Mouse (Mus musculus): ENCODE data around the gene Srrt. TPM values are rescaled to one million over a fixed set of nuclear protein-coding genes. Genes with fewer than 3 reads are reported as not detected.

The Srrt gene
- polyA plus RNA-seq, 1 experiment from 2014 or later = 191 TPM

GRCm38 (mm10) chr5:137305822-137306221, 1.7 kb downstream of the Srrt start:
- Histone ChIP-seq H3K9me3 (0 out of 2 replicates have a peak, but pooled peaks cover 5% of the 10 kb centered on the region), H3K4me1 (peaks cover 38% of the 10 kb centered on the region), H3K27ac (replicated peaks) (no peak overlapping the region), H3K36me3 (replicated peaks) (peaks cover 79% of the 10 kb centered on the region), H3K4me3 (peak overlapping the region; percentile 92), H3K27me3 (replicated peaks; ENCODE audit: low read depth, poor library complexity, severe bottlenecking) (no peaks in the 10 kb centered on the region)
- no peak for DNase-seq (ENCODE audit: low spot score)
- WGBS = 84% methylated on average over 3 of the region's 3 CpGs

GRCm38 (mm10) chr5:137304816-137305215, 2.7 kb downstream of the Srrt start:
- WGBS = 72% methylated on average over 4 of the region's 4 CpGs
- Histone ChIP-seq H3K27me3 (replicated peaks; ENCODE audit: low read depth, poor library complexity, severe bottlenecking) (no peaks in the 10 kb centered on the region), H3K9me3 (0 out of 2 replicates have a peak, but pooled peaks cover 5% of the 10 kb centered on the region), H3K4me3 (peak overlapping the region; percentile 92), H3K27ac (replicated peaks) (no peak overlapping the region), H3K36me3 (replicated peaks) (peaks cover 79% of the 10 kb centered on the region), H3K4me1 (peaks cover 38% of the 10 kb centered on the region)
- no peak for DNase-seq (ENCODE audit: low spot score)

GRCm38 (mm10) chr5:137304165-137304564, 3.3 kb downstream of the Srrt start:
- Histone ChIP-seq H3K4me1 (peaks cover 38% of the 10 kb centered on the region), H3K9me3 (0 out of 2 replicates have a peak, but pooled peaks cover 5% of the 10 kb centered on the region), H3K4me3 (peak overlapping the region; percentile 19; the same call in 1 of the 2 replicates), H3K27ac (replicated peaks) (no peak overlapping the region), H3K27me3 (replicated peaks; ENCODE audit: low read depth, poor library complexity, severe bottlenecking) (no peaks in the 10 kb centered on the region), H3K36me3 (replicated peaks) (peaks cover 79% of the 10 kb centered on the region)
- DNase-seq (ENCODE audit: low spot score) = no peak
- WGBS = 93% methylated on average over 3 of the region's 3 CpGs

GRCm38 (mm10) chr5:137303609-137304008, 3.9 kb downstream of the Srrt start:
- H3K27me3 ChIP-seq (replicated peaks; ENCODE audit: low read depth, poor library complexity, severe bottlenecking) = no peaks in the 10 kb centered on the region
- H3K4me3 ChIP-seq = no peak overlapping the region
- no peak for DNase-seq (ENCODE audit: low spot score)
- H3K9me3 ChIP-seq = 0 out of 2 replicates have a peak, but pooled peaks cover 2% of the 10 kb centered on the region
- H3K4me1 ChIP-seq = peaks cover 38% of the 10 kb centered on the region
- peaks cover 79% of the 10 kb centered on the region for H3K36me3 ChIP-seq (replicated peaks)
- 90% methylated on average over 4 of the region's 4 CpGs for WGBS
- H3K27ac ChIP-seq (replicated peaks) = no peak overlapping the region

GRCm38 (mm10) chr5:137301253-137301652, 6.2 kb downstream of the Srrt start:
- Histone ChIP-seq H3K4me3 (no peak overlapping the region), H3K36me3 (replicated peaks) (peaks cover 98% of the 10 kb centered on the region), H3K4me1 (peaks cover 30% of the 10 kb centered on the region), H3K27me3 (replicated peaks; ENCODE audit: low read depth, poor library complexity, severe bottlenecking) (no peaks in the 10 kb centered on the region), H3K9me3 (no peaks in the 10 kb centered on the region), H3K27ac (replicated peaks) (no peak overlapping the region)
- 88% methylated on average over 21 of the region's 21 CpGs for WGBS
- peak; percentile 21 for DNase-seq (ENCODE audit: low spot score)

- peaks cover 26% of the 10 kb centered on the region for H3K4me1 ChIP-seq
- 92% methylated on average over 7 of the region's 7 CpGs for WGBS
- H3K4me3 ChIP-seq = no peak overlapping the region
- peaks cover 96% of the 10 kb centered on the region for H3K36me3 ChIP-seq (replicated peaks)
- H3K9me3 ChIP-seq = no peaks in the 10 kb centered on the region
- no peak overlapping the region for H3K27ac ChIP-seq (replicated peaks)
- DNase-seq (ENCODE audit: low spot score) = no peak
- no peaks in the 10 kb centered on the region for H3K27me3 ChIP-seq (replicated peaks; ENCODE audit: low read depth, poor library complexity, severe bottlenecking)
Measured at GRCm38 (mm10) chr5:137299240-137299639, 8.2 kb downstream of the Srrt start.

- 91% methylated on average over 14 of the region's 14 CpGs for WGBS
- no peak for DNase-seq (ENCODE audit: low spot score)
- Histone ChIP-seq H3K27me3 (replicated peaks; ENCODE audit: low read depth, poor library complexity, severe bottlenecking) (peaks cover 12% of the 10 kb centered on the region), H3K36me3 (replicated peaks) (peaks cover 75% of the 10 kb centered on the region), H3K9me3 (no peaks in the 10 kb centered on the region), H3K4me1 (peaks cover 31% of the 10 kb centered on the region), H3K27ac (replicated peaks) (no peak overlapping the region), H3K4me3 (no peak overlapping the region)
Measured at GRCm38 (mm10) chr5:137297126-137297525, 10.3 kb downstream of the Srrt start.

GRCm38 (mm10) chr5:137295712-137296111, 11.8 kb downstream of the Srrt start:
- H3K4me1 ChIP-seq = peaks cover 32% of the 10 kb centered on the region
- H3K4me3 ChIP-seq = 0 out of 2 replicates have a peak overlapping the region, but pooled peaks have one; percentile 64
- peaks cover 61% of the 10 kb centered on the region for H3K36me3 ChIP-seq (replicated peaks)
- no peak for DNase-seq (ENCODE audit: low spot score)
- H3K9me3 ChIP-seq = no peaks in the 10 kb centered on the region
- H3K27ac ChIP-seq (replicated peaks) = no peak overlapping the region
- WGBS = 92% methylated on average over 15 of the region's 15 CpGs
- peaks cover 27% of the 10 kb centered on the region for H3K27me3 ChIP-seq (replicated peaks; ENCODE audit: low read depth, poor library complexity, severe bottlenecking)

GRCm38 (mm10) chr5:137295296-137295695, 12.2 kb downstream of the Srrt start:
- peaks cover 31% of the 10 kb centered on the region for H3K27me3 ChIP-seq (replicated peaks; ENCODE audit: low read depth, poor library complexity, severe bottlenecking)
- H3K27ac ChIP-seq (replicated peaks) = peak overlapping the region; percentile 85
- no peaks in the 10 kb centered on the region for H3K9me3 ChIP-seq
- 81% methylated on average over 9 of the region's 9 CpGs for WGBS
- peak overlapping the region; percentile 64 for H3K4me3 ChIP-seq
- DNase-seq (ENCODE audit: low spot score) = no peak
- H3K4me1 ChIP-seq = peaks cover 35% of the 10 kb centered on the region
- H3K36me3 ChIP-seq (replicated peaks) = peaks cover 57% of the 10 kb centered on the region

GRCm38 (mm10) chr5:137294744-137295093, 12.8 kb downstream of the Srrt start:
- Histone ChIP-seq H3K36me3 (replicated peaks) (peaks cover 51% of the 10 kb centered on the region), H3K27ac (replicated peaks) (peak overlapping the region; percentile 85), H3K27me3 (replicated peaks; ENCODE audit: low read depth, poor library complexity, severe bottlenecking) (peaks cover 37% of the 10 kb centered on the region), H3K4me1 (peaks cover 35% of the 10 kb centered on the region), H3K9me3 (no peaks in the 10 kb centered on the region), H3K4me3 (peak overlapping the region; percentile 64)
- WGBS = 5% methylated on average over 18 of the region's 18 CpGs
- no peak for DNase-seq (ENCODE audit: low spot score)

- under 1% methylated on average over 52 of the region's 52 CpGs for WGBS
- Histone ChIP-seq H3K36me3 (replicated peaks) (peaks cover 45% of the 10 kb centered on the region), H3K4me1 (peaks cover 39% of the 10 kb centered on the region), H3K4me3 (peak within 1 kb of the TSS; percentile 64), H3K9me3 (no peaks in the 10 kb centered on the region), H3K27me3 (replicated peaks; ENCODE audit: low read depth, poor library complexity, severe bottlenecking) (peaks cover 43% of the 10 kb centered on the region), H3K27ac (replicated peaks) (peak within 1 kb of the TSS; percentile 85)
- peak; percentile 97 for DNase-seq (ENCODE audit: low spot score)
Measured at GRCm38 (mm10) chr5:137293839-137294743, 13.4 kb downstream of the Srrt start, which contains the start of gene Ufsp1. Ufsp1 (plus strand) TSS chr5:137294629.

- Histone ChIP-seq H3K4me3 (peak overlapping the region; percentile 64), H3K36me3 (replicated peaks) (peaks cover 37% of the 10 kb centered on the region), H3K9me3 (no peaks in the 10 kb centered on the region), H3K4me1 (peaks cover 47% of the 10 kb centered on the region), H3K27me3 (replicated peaks; ENCODE audit: low read depth, poor library complexity, severe bottlenecking) (peaks cover 51% of the 10 kb centered on the region), H3K27ac (replicated peaks) (peak overlapping the region; percentile 85)
- peak; percentile 82 for DNase-seq (ENCODE audit: low spot score)
- WGBS = 1% methylated on average over 15 of the region's 15 CpGs
Measured at GRCm38 (mm10) chr5:137293282-137293681, 14.2 kb downstream of the Srrt start.
